Mouse (Mus musculus) midbrain, embryonic 11.5 days (tissue): ENCODE measurements at regions not wholly inside any gene's neighbourhood (a gene's known extent, or its start where the extent isn't known, plus 50 kb on each side); places are given as distances from the start of the nearest gene placed in this dataset.

Experiments
- ATAC-seq: fragments of 200-750 bp; cut with Nextera tagmentation; 2 replicates; pipeline ENCODE4 v1.8.0; 2017; ENCODE audit warnings: moderate TSS enrichment, moderate library complexity; ENCODE audit not compliant: low FRiP score
- DNase-seq: peaks from one replicate; pipeline ENCODE4 v3.0.0; 2015; ENCODE audit warnings: low spot score; ENCODE audit errors: missing footprints
- H3K27ac ChIP-seq: fragments of 300-500 bp; sonication (generic); 2 replicates; pipeline ENCODE4 v1.5.1; 2014; ENCODE audit warnings: low read depth, low read length
- H3K27me3 ChIP-seq: fragments of 300-500 bp; sonication (generic); 2 replicates; pipeline ENCODE4 v1.6.1; 2014; ENCODE audit warnings: mild to moderate bottlenecking, low read length, moderate library complexity, mixed read lengths; ENCODE audit not compliant: control insufficient read depth, insufficient read depth
- H3K36me3 ChIP-seq: fragments of 300-500 bp; sonication (generic); 2 replicates; pipeline ENCODE4 v1.6.1; 2014; ENCODE audit warnings: mild to moderate bottlenecking, low read length, moderate library complexity, mixed read lengths; ENCODE audit not compliant: control insufficient read depth, insufficient read depth
- H3K4me1 ChIP-seq: fragments of 300-500 bp; sonication (generic); 2 replicates; pipeline ENCODE4 v1.6.1; 2014; ENCODE audit warnings: low read length; ENCODE audit not compliant: control insufficient read depth, insufficient read depth
- H3K4me2 ChIP-seq: fragments of 300-500 bp; sonication (generic); 2 replicates; pipeline ENCODE4 v1.6.1; 2014; ENCODE audit warnings: mild to moderate bottlenecking, moderate library complexity
- H3K4me3 ChIP-seq: fragments of 300-500 bp; sonication (generic); 2 replicates; pipeline ENCODE4 v1.5.1; 2014; ENCODE audit warnings: low read depth, low read length
- H3K9ac ChIP-seq: fragments of 300-500 bp; sonication (generic); 2 replicates; pipeline ENCODE4 v1.6.1; 2014; ENCODE audit warnings: low read length
- H3K9me3 ChIP-seq: fragments of 300-500 bp; sonication (generic); 2 replicates; pipeline ENCODE4 v1.6.1; 2016; ENCODE audit warnings: low read length; ENCODE audit not compliant: control insufficient read depth
- WGBS: fragments of 180-500 bp; shearing (Covaris S2); extraction: QIAGEN DNeasy Blood & Tissue Kit; methylation state at CpG from one replicate; pipeline ENCODE4 v1.1.7; 2014; 5-methylcytosine and 5-hydroxymethylcytosine counted together

DNA sequence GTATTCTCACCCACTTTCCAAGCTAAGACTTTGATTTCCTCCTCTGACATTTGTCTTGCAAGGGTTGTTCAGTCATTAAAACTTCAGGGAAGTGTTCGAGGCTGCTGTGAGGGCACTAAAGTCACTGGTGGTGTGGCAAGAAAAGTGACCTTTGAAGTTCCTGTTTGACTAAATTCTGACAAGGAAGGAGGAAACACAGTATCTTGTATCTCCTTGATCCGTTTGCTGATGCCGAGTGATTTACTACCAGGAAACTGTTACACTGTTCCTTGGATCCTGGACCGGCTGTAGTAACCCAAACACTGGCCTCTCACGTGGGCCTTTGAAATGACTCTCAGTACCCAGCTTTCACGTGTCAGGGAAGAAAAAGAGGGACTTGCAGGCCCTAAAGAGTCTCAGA lies 53.5 kb upstream of the Ralgapa2 start:
- 87% methylated on average over 6 of the region's 6 CpGs for WGBS
- Histone ChIP-seq H3K36me3 (no peaks in the 10 kb centered on the region), H3K4me1 (no peaks in the 10 kb centered on the region), H3K27me3 (no peaks in the 10 kb centered on the region), H3K27ac (no peak overlapping the region), H3K9ac (no peak overlapping the region), H3K9me3 (no peaks in the 10 kb centered on the region), H3K4me2 (no peak overlapping the region), H3K4me3 (no peak overlapping the region)
- DNase-seq (no peak), ATAC-seq (no peak)

DNA sequence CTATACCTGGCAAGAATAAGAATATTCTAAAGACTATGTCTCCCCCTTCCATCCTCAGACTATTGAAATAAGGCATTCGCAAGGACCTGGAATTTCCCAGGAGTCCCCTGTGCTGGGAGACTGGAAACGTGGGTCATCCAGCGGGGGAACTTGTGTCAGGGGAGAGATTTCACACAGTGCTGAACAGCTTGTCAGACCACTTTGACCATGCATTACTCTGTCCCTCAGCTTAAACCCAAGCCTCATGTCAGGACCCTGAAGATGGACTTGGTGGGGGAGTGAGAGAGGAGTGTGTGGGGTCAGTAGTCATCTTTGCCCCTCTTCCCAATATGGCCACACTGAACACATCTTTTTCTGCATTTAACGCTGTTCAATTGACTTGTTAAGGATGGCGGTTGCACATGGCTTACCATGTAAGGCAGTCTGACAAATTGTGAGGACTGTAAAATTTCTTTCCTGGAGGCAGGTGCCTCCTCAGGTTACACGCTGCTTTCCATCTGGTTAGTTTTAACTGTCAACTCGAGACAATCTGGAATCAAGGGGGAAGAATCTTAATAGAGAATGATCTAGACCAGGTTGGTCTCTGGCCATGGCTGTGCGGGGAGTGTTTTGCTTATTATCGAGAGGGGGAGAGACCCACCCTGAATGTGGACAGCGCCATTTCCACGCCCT lies 56.2 kb upstream of the Ralgapa2 start:
- H3K4me3 ChIP-seq = no peak overlapping the region
- H3K9me3 ChIP-seq = no peaks in the 10 kb centered on the region
- no peaks in the 10 kb centered on the region for H3K36me3 ChIP-seq
- no peaks in the 10 kb centered on the region for H3K27me3 ChIP-seq
- DNase-seq = no peak
- H3K27ac ChIP-seq = no peak overlapping the region
- no peak overlapping the region for H3K4me2 ChIP-seq
- 90% methylated on average over 11 of the region's 11 CpGs for whole genome bisulfite sequencing
- no peaks in the 10 kb centered on the region for H3K4me1 ChIP-seq
- ATAC-seq = no peak
- H3K9ac ChIP-seq = no peak overlapping the region

DNA sequence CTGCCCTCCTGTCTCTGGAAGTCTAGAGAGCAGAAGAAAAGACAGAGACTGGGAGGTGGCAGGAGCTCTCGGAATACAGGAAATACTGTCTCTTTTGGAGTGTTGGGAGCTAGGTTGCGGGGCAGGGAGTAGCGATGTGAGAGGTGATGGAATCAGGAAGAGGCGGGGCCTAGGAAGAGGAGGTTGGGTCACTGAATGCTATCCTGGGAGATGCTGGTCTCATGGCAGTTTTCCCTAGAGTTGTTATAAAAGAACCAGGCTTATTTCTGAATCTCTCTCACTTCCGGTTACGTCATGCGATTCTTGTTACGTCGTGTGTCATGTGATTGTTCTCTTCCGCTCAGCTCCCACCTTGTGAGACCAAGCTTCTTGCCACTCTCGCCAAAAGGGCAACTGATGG lies 58.9 kb upstream of the Ralgapa2 start:
- H3K4me1 ChIP-seq = no peaks in the 10 kb centered on the region
- H3K4me3 ChIP-seq = no peak overlapping the region
- no peak overlapping the region for H3K4me2 ChIP-seq
- no peak for DNase-seq
- no peaks in the 10 kb centered on the region for H3K36me3 ChIP-seq
- WGBS = 94% methylated on average over 11 of the region's 11 CpGs
- no peak for ATAC-seq
- no peak overlapping the region for H3K27ac ChIP-seq
- H3K9me3 ChIP-seq = no peaks in the 10 kb centered on the region
- H3K27me3 ChIP-seq = no peaks in the 10 kb centered on the region
- H3K9ac ChIP-seq = no peak overlapping the region

DNA sequence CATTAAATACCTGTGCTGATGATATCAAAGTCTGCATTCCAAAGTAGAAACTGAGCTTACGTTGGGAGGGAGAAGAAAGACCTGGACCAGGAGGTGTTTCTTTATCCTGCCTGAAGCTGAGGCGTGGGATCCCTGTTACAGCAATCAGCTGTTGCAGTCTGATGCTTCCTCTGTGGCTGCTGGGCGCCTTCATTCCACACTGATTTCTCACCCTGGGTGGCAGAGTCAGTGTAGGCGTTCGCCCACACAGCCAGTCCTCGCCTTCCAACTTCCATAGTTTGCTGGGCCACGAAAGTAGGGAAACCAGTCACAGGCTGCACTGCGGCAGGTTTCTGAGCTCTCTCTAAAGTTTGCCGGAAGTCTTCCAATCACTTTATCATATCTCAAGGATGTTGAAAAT lies 59.7 kb upstream of the Ralgapa2 start:
- ATAC-seq (no peak), DNase-seq (no peak)
- Histone ChIP-seq H3K27ac (no peak overlapping the region), H3K4me1 (no peaks in the 10 kb centered on the region), H3K27me3 (no peaks in the 10 kb centered on the region), H3K4me3 (no peak overlapping the region), H3K9me3 (no peaks in the 10 kb centered on the region), H3K9ac (no peak overlapping the region), H3K4me2 (no peak overlapping the region), H3K36me3 (no peaks in the 10 kb centered on the region)
- WGBS = 90% methylated on average over 9 of the region's 9 CpGs

DNA sequence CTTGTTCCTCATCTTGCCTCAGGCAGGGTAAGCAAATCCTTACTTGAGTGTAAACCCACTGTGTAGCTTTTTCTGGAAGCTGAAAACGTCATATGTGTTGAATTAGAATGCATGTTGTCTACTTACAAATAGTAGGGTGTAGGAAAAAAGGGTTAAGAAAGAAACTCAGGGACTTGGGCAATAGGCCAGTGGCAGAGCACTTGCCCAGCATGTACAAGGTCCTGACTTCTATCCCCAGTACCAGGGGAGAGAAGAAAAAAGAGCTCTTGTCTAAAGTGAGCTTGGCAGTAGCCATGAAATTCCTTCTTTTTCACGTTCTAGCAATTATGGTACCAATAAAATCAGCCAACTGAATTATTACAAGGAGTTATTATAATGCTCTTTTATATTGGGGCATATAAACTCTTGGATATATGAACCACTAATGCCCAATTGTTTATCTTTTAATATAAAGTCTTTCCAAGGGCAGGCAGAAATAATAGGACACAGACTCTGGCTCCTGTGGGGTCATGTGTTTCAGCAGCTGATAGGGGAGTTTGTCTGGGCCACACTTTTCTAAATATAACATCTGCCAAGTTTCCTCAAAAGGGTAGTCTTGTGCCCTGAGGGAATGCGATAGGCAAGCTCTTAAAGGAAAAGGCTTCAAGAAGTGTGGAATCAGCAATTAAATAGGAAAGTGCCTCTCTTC lies 63.6 kb upstream of the Ralgapa2 start:
- Histone ChIP-seq H3K9me3 (no peaks in the 10 kb centered on the region), H3K9ac (no peak overlapping the region), H3K4me3 (no peak overlapping the region), H3K4me1 (no peaks in the 10 kb centered on the region), H3K4me2 (no peak overlapping the region), H3K36me3 (no peaks in the 10 kb centered on the region), H3K27me3 (no peaks in the 10 kb centered on the region), H3K27ac (no peak overlapping the region)
- DNase-seq (no peak), ATAC-seq (no peak)
- 83% methylated on average over 3 of the region's 3 CpGs for WGBS

DNA sequence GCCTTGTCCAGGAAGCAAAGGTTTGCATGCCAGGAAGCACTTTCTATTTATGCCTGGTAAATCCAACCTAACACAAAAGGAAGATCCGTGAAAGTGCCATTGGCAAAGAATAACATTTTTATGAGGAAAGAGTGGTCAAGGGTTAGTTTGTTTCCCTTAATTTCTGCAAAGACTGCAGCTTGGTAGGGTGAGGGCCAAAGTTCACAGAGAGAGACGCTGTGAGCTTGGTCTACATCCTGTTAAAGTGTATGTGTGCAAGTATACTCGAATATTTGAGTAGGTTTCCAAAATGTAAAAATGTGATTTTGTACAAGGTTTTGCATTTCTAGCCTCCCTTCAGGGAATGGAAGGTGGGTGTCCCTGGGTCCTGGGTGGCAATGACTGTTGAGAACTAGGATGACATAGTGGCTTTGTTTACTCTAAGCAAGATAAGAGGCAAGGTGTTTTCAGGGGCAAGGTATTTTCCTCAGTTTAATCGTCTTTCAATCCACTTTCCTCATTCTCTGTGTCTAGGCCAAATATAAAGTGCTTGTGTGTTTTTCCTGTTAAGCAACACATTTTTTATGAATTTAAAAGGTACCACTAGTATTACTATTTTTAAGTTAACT lies 64.3 kb upstream of the Ralgapa2 start:
- H3K9me3 ChIP-seq = no peaks in the 10 kb centered on the region
- no peak for ATAC-seq
- H3K4me1 ChIP-seq = no peaks in the 10 kb centered on the region
- H3K27me3 ChIP-seq = no peaks in the 10 kb centered on the region
- 73% methylated on average over 4 of the region's 4 CpGs for WGBS
- DNase-seq = no peak
- H3K4me2 ChIP-seq = no peak overlapping the region
- no peak overlapping the region for H3K4me3 ChIP-seq
- H3K9ac ChIP-seq = no peak overlapping the region
- H3K36me3 ChIP-seq = no peaks in the 10 kb centered on the region
- no peak overlapping the region for H3K27ac ChIP-seq

DNA sequence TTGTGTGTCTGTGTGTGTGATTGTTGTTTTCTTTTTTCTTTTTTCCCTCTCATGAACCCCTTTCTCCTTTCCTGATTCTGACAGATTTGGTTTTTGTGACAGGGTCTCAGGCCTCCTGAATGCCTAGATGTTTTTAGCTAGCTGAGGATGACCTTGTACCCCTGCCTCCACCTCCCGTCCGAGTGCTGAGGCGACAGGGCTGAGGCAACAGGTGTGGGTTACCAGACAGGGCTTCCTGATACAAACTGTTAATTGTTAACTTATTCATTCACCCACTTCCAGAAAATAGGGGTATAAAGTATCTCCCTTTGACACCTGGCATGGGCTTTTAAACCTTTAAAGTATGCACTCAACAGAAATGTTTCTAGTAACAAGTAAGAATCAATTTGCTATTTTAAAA lies 65.0 kb upstream of the Ralgapa2 start:
- H3K4me1 ChIP-seq = no peaks in the 10 kb centered on the region
- H3K4me3 ChIP-seq = no peak overlapping the region
- ATAC-seq (no peak), DNase-seq (no peak)
- H3K9ac ChIP-seq = no peak overlapping the region
- H3K36me3 ChIP-seq = no peaks in the 10 kb centered on the region
- H3K9me3 ChIP-seq = no peaks in the 10 kb centered on the region
- H3K27me3 ChIP-seq = no peaks in the 10 kb centered on the region
- H3K4me2 ChIP-seq = no peak overlapping the region
- no peak overlapping the region for H3K27ac ChIP-seq
- 86% methylated on average over 3 of the region's 3 CpGs for WGBS

DNA sequence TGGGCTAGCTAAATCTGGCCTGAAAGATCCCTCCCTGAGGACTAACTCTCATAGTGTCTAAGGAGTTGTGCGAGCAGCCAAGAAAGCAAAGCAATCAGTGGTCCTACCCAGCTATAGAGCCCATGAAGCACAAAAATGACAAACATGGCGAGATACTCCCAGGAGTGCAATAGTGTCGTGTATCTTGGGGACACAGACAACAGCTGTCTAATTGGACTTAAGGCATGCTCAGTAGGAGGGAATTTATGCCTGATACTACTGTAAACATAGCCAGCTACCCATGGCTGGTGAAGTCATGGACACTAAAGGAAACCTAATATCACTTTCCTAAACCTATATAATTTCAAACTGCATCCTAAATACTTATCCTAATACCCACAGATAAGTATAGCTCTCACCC lies 69.1 kb upstream of the Ralgapa2 start:
- no peak for DNase-seq
- Histone ChIP-seq H3K9me3 (no peaks in the 10 kb centered on the region), H3K4me2 (no peak overlapping the region), H3K27me3 (no peaks in the 10 kb centered on the region), H3K4me3 (no peak overlapping the region), H3K36me3 (no peaks in the 10 kb centered on the region), H3K4me1 (no peaks in the 10 kb centered on the region), H3K27ac (no peak overlapping the region), H3K9ac (no peak overlapping the region)
- no peak for ATAC-seq
- WGBS = 91% methylated on average over 3 of the region's 3 CpGs

DNA sequence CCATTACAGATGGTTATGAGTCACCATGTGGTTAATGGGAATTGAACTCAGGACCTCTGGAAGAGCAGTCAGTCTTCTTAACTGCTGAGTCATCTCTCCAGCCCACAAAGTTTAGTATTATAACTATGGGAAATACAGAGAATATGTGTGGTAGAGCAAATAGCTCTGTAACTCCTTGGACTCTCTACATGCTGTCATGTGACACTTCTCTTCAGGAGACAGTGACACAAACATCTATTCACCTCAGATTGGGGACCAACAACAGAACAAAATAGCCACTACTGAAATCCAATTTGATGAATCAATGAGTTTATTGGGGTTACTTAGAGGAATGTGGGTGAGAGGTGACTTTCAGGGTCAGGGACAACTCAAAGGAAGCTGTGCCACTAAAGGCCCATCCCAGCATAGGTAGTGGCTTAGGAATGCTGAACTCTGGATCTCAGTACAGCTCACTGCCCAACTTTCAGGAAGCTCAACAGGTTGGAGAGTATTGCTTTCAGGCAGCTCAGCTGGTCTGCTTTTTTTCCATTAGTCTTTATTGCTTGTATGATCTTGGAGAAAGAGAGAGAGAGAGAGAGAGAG lies 71.8 kb upstream of the Ralgapa2 start:
- H3K36me3 ChIP-seq = no peaks in the 10 kb centered on the region
- H3K27me3 ChIP-seq = no peaks in the 10 kb centered on the region
- ATAC-seq (no peak), DNase-seq (no peak)
- no peaks in the 10 kb centered on the region for H3K9me3 ChIP-seq
- no peak overlapping the region for H3K4me3 ChIP-seq
- H3K27ac ChIP-seq = no peak overlapping the region
- H3K9ac ChIP-seq = no peak overlapping the region
- H3K4me1 ChIP-seq = no peaks in the 10 kb centered on the region
- H3K4me2 ChIP-seq = no peak overlapping the region
